Mouse (Mus musculus): ENCODE data around the gene 6030458C11Rik.

Gene 6030458C11Rik

DNA sequence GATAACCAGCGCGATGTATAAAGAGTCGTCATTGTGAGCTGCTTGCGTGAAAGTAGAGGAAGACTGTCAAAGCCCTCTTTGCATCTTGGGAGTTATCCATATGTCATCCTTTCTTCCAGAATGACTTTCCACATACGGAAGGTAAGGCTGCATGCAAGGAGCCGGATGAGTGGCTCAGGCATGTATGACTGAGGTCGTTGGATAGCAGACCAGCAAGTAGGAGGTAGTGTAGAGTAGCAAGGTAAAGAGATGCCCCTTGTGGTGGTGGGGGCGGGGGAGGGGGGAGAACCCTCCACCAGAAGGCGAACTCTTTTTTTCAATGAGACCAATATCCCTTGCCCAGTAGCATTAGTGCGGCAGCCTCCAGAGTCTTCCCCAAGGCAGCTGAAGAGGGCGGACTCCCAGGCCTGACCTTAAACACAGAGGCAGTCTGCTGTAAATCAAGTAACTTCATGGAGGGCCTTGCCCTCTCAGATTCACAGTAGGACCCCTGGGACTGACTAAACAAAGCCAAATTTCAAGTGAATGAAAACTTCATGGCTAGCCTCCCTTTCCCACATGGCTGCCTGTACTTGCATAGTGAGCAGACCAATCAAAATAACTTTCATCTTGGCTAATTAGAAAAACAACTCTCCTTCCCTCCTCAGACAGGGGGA is 62.1 kb downstream of the 6030458C11Rik start:
- in situ Hi-C loops (cut with MboI, MseI): no loop called here

DNA sequence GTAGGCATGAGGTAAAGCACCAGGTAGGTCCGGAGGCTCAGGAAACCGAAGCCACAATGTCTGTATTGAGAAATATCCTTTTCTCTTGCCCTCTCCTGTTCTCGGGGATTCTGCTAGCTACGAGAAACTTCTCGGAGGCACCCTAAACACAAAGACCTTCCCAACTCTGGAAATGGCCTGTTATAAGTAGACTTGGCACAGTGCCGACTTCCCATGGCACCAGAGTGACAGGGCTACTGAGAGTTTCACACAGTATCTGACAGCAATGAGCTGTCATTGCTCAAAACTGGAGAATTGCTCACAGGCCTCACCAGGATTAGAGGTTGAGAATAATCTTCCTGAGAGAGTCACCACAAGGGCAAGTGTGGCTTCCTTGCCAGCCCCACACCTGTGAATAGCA is 63.7 kb downstream of the 6030458C11Rik start:
- in situ Hi-C loops (cut with MboI, MseI): no loop called here

DNA sequence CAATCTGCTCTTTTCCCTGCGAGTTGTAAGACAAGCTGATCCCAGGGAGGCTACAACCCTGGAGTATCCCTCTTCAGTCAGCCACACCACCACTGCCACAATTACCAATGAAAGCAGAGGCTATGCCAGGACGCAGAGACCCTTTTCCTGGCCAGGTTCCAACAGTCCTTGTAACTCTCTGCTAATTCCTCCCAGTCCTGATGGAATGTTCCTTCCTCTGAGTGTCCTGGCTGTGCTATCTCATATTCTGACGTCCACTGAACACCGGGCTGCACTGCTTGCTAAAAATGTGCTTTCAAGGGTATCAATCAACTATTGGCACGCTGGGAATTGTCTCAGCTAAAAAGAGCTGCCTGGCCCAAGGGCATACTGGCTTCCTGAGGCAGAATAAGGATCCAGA is 66.0 kb downstream of the 6030458C11Rik start:
- in situ Hi-C loops (cut with MboI, MseI): no loop called here
